Mouse (Mus musculus) cerebellum, postnatal 14 days (tissue): ENCODE measurements at regions not wholly inside any gene's neighbourhood (a gene's known extent, or its start where the extent isn't known, plus 50 kb on each side); places are given as distances from the start of the nearest gene placed in this dataset.

ENCODE experiments used
- DNase-seq, 2 experiments: peaks; one replicate each; pipeline ENCODE4 v3.0.0; 2021; ENCODE audit warnings: mixed read lengths in 2 of 2

DNA sequence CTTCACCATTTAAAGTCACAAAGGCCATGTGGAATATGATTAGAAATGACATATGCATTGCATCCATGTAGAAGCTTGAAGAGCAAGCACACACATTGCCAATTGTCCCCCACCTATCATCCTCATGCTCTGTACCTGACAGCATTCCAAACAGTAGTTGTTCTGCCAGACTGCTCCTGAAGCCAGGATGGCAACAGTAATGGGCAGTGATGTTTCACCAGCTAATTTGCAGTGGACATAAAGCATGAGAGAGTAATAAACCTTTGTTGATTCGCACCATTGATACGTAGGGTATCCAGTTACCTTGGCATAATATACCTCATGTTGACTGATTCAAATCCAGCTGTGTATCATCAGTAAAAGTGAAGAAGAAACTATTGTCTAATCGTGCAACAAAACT lies 606.5 kb upstream of the Celf2 start:
- peak; percentile 51 to 74 for DNase-seq

DNA sequence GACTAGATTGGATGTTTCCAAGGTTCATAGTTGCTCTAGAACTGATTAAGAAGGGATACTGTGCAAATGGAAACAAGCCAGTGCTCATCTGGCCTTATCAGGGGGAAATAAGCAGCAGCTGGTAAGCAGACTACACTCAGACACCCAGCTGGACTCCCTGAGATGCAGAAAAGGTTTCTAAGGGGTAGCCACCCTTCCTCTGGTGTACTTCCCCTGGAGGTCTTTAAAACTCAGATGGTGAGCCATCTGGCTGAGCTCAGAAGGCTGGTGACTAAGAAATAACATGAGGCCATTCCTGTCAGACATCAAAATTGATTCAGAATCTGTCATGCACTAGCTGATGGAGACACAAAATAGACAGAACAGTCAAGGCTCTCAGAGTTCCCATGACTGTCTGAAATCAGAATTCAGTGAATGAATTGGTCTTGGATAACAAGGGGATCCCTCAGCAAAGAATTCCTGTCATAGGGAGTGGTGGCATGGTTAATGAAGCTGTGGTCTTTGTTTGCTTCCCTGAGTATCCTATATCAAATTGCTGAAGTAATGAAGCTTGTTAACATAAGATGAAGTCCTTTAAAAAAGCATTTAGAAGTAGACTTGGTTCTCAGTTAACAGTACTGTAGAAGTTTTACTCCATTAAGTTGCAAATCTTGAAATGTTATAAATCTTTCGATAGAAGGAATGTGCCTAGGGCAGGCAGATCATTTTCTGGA lies 603.2 kb upstream of the Celf2 start:
- peak; percentile 29 to 59 for DNase-seq

- peak; percentile 71 to 88 for DNase-seq
Measured at GRCm38 (mm10) chr2:8094157-8094556, 584.8 kb upstream of the Celf2 start.

DNA sequence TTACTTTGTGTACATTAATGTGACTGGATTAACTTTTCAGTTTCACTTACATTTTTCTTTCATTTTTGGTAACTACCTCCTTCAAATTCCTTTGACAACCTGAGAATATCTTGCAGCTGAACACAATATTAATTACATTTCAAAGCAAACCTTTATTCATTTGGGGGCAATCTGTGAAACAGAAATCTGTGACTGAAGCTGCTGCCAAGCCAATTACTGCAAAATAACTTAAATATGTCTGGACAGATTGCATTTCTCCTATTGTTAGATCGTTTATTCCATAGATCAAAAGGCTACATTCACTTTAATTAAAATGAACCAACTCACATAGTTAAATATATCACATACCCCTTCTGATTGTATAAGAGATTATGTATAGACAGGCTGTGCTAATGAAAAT lies 558.5 kb upstream of the Celf2 start:
- no peak for DNase-seq

GRCm38 (mm10) chr2:8061687-8062086 lies 552.3 kb upstream of the Celf2 start:
- DNase-seq, result no peak

GRCm38 (mm10) chr2:8029212-8029611 lies 519.8 kb upstream of the Celf2 start:
- no peak for DNase-seq

- DNase-seq, result no peak
Measured at GRCm38 (mm10) chr2:8027571-8027970, 518.2 kb upstream of the Celf2 start.

- DNase-seq, result no peak
Measured at GRCm38 (mm10) chr2:8026648-8027047, 517.3 kb upstream of the Celf2 start.

- DNase-seq, result peak in 1 of 2 experiments; percentile 3
Measured at GRCm38 (mm10) chr2:8022651-8023050, 513.3 kb upstream of the Celf2 start.

GRCm38 (mm10) chr2:8022043-8022442 lies 512.7 kb upstream of the Celf2 start:
- peak in 1 of 2 experiments; percentile 11 for DNase-seq

- DNase-seq, result no peak
Measured at GRCm38 (mm10) chr2:8012826-8013225, 503.5 kb upstream of the Celf2 start.

GRCm38 (mm10) chr2:7999444-7999843 lies 490.1 kb upstream of the Celf2 start:
- DNase-seq, result no peak

- no peak for DNase-seq
Measured at GRCm38 (mm10) chr2:7974471-7974870, 465.1 kb upstream of the Celf2 start.

DNA sequence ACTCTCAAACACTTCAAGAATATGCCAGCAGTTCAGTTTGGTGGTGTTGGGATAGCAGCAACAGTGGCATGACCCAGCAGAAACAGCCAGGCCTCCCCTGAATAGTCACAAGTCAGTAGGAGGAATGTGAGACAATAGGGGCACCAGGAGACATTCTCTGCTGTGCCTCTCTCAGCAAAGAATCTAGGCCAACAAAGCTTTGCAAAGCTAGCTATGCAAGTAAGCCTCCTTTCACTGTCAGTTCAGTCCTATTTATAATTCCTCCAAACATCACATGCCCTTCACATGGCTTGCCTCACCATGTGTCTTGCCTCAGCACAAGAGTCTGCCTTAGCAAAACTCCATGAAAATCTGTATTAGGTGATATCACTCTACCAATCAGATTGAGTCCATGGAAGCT lies 454.1 kb upstream of the Celf2 start:
- no peak for DNase-seq

GRCm38 (mm10) chr2:7954210-7954609 lies 444.8 kb upstream of the Celf2 start:
- no peak for DNase-seq

- DNase-seq, result peak; percentile 24 to 38
Measured at GRCm38 (mm10) chr2:7952846-7953245, 443.5 kb upstream of the Celf2 start.

GRCm38 (mm10) chr2:7944946-7945345 lies 435.6 kb upstream of the Celf2 start:
- peak; percentile 59 to 65 for DNase-seq

DNA sequence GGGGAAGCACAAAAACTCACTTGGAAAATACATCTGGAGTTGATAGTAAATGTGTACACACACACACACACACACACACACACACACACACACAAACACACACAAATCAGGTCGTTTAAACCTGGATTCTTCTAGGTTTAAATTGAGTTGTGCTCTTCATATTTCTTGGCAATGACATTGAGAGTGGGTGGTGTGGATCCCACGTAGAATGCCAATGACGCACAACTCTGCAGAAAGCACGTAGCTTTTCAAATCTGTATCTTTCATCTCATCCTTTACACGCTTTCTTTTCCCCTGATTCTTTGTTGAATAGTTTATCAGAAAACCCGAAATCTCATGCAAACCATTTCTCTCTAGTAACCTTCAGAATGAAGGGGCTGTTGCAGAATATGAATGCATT lies 424.3 kb upstream of the Celf2 start:
- no peak for DNase-seq

- DNase-seq, result no peak
Measured at GRCm38 (mm10) chr2:7906271-7906670, 396.9 kb upstream of the Celf2 start.

DNA sequence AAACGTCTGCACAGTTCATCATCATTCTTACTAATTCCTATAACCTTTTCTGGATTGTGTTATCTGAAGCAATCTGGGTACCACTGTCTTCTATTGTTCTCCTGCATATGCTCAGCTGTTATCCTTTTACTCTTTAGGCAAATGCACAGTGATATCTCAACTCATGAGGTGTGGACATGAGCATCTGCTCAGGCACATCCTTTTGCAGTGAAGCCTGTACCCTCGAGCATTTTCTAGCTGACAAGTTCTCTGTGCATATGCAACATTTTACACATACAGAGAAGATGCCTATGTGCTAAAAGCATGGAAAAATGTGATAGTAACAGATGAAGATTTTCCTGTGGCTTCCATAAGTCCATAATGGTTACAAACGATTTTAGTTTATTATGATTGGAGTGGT lies 384.4 kb upstream of the Celf2 start:
- no peak for DNase-seq
